Mouse (Mus musculus) midbrain, embryonic 11.5 days (tissue): ENCODE data around the gene Mbd6. TPM values are rescaled to one million over a fixed set of nuclear protein-coding genes. Genes with fewer than 3 reads are reported as not detected.
A peak's percentile ranks its signal among the peaks of the same experiment; 100 is the strongest.

ENCODE experiments used
- ATAC-seq: fragments of 200-750 bp; cut with Nextera tagmentation; 2 replicates; pipeline ENCODE4 v1.8.0; 2017; ENCODE audit warnings: moderate TSS enrichment, moderate library complexity; ENCODE audit not compliant: low FRiP score
- DNase-seq: peaks from one replicate; pipeline ENCODE4 v3.0.0; 2015; ENCODE audit warnings: low spot score; ENCODE audit errors: missing footprints
- H3K27ac ChIP-seq: fragments of 300-500 bp; sonication (generic); 2 replicates; pipeline ENCODE4 v1.5.1; 2014; ENCODE audit warnings: low read depth, low read length
- H3K27me3 ChIP-seq: fragments of 300-500 bp; sonication (generic); 2 replicates; pipeline ENCODE4 v1.6.1; 2014; ENCODE audit warnings: mild to moderate bottlenecking, low read length, moderate library complexity, mixed read lengths; ENCODE audit not compliant: control insufficient read depth, insufficient read depth
- H3K36me3 ChIP-seq: fragments of 300-500 bp; sonication (generic); 2 replicates; pipeline ENCODE4 v1.6.1; 2014; ENCODE audit warnings: mild to moderate bottlenecking, low read length, moderate library complexity, mixed read lengths; ENCODE audit not compliant: control insufficient read depth, insufficient read depth
- H3K4me1 ChIP-seq: fragments of 300-500 bp; sonication (generic); 2 replicates; pipeline ENCODE4 v1.6.1; 2014; ENCODE audit warnings: low read length; ENCODE audit not compliant: control insufficient read depth, insufficient read depth
- H3K4me2 ChIP-seq: fragments of 300-500 bp; sonication (generic); 2 replicates; pipeline ENCODE4 v1.6.1; 2014; ENCODE audit warnings: mild to moderate bottlenecking, moderate library complexity
- H3K4me3 ChIP-seq: fragments of 300-500 bp; sonication (generic); 2 replicates; pipeline ENCODE4 v1.5.1; 2014; ENCODE audit warnings: low read depth, low read length
- H3K9ac ChIP-seq: fragments of 300-500 bp; sonication (generic); 2 replicates; pipeline ENCODE4 v1.6.1; 2014; ENCODE audit warnings: low read length
- H3K9me3 ChIP-seq: fragments of 300-500 bp; sonication (generic); 2 replicates; pipeline ENCODE4 v1.6.1; 2016; ENCODE audit warnings: low read length; ENCODE audit not compliant: control insufficient read depth
- WGBS: fragments of 180-500 bp; shearing (Covaris S2); extraction: QIAGEN DNeasy Blood & Tissue Kit; methylation state at CpG from one replicate; pipeline ENCODE4 v1.1.7; 2014; 5-methylcytosine and 5-hydroxymethylcytosine counted together
- polyA plus RNA-seq: library from polyadenylated mRNA; unstranded; fragments of >200 nt; fragmentation: Nextera tagmentation; extraction: Ambion mirVana; gene quantifications from 2 replicates; pipeline ENCODE4 v1.2.1, GENCODE M21; 2014

Mbd6 gene
- polyA plus RNA-seq, 1 experiment from 2014 or later: 16.3 TPM

- H3K4me1 ChIP-seq: peaks cover 13% of the 10 kb centered on the region
- H3K9me3 ChIP-seq: no peaks in the 10 kb centered on the region
- H3K36me3 ChIP-seq: peaks cover 3% of the 10 kb centered on the region; the same call in 1 of the 2 replicates
- no peak overlapping the region for H3K27ac ChIP-seq
- WGBS: 75% methylated on average over 4 of the region's 4 CpGs
- H3K4me2 ChIP-seq: no peak overlapping the region
- peaks cover 21% of the 10 kb centered on the region for H3K27me3 ChIP-seq
- no peak overlapping the region for H3K9ac ChIP-seq
- ATAC-seq: no peak
- no peak for DNase-seq
- H3K4me3 ChIP-seq: no peak overlapping the region
Observed at GRCm38 (mm10) chr10:127264971-127265370, 23.8 kb downstream of the Mbd6 start.

GRCm38 (mm10) chr10:127264336-127264735 is 24.5 kb downstream of the Mbd6 start:
- DNase-seq (no peak), ATAC-seq (no peak)
- Histone ChIP-seq H3K36me3 (peaks cover 3% of the 10 kb centered on the region; the same call in 1 of the 2 replicates), H3K4me2 (no peak overlapping the region), H3K27ac (no peak overlapping the region), H3K4me3 (no peak overlapping the region), H3K4me1 (peaks cover 13% of the 10 kb centered on the region), H3K9me3 (no peaks in the 10 kb centered on the region), H3K27me3 (peaks cover 21% of the 10 kb centered on the region), H3K9ac (no peak overlapping the region)
- 81% methylated on average over 8 of the region's 8 CpGs for WGBS

- ATAC-seq: no peak
- WGBS: 42% methylated on average over 3 of the region's 3 CpGs
Observed at GRCm38 (mm10) chr10:127263631-127264030, 25.2 kb downstream of the Mbd6 start.

DNA sequence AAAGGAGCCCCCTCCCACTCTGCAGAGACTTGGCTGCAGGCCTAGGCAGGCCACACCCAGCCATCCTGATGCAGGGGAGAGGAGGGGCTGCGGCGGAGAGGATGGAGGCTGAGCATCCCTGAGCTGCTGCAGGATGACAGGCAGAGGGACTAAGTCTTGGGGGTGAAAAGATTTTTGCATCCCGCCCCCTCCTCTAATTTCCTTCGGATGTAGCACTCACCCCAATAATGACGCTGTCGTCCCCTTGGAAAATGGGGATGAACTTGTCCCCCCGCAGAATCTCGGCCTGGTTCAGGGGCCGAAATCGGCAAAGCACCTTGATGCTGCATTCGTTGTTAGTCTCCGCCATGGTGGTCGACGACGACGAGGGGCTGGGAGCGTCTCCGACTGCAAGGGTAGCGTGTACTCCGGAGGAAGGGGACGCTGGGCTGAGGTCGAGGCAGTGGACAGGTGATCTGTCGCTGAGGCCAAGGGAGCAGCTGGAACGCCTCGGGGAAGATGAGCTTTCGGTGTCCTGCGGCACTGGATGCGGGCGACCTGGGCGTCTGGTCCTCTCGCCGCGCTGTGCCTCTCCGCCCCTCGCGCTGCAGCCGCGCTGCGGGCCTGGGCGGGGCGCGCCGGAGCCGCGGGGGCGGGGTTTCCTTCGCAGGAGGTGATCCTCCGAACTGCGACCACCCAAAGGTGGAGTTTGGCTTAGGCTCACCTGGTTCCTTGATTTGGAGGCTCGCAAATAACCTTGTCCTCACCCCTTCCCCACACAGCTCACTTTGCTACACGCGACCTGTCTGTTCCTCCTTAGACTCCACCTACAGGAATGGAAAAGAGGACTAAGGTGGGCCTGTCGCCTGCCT is 26.0 kb downstream of the Mbd6 start, which contains the start of gene Kif5a:
Gene Kif5a (minus strand): TSS at position 801 of the 851 bp plus-strand sequence.
- 1% methylated on average over 52 of the region's 53 CpGs for WGBS
- Histone ChIP-seq H3K9me3 (no peaks in the 10 kb centered on the region), H3K27ac (peak within 1 kb of the TSS; percentile 36), H3K4me2 (peak within 1 kb of the TSS; percentile 83), H3K27me3 (peaks cover 21% of the 10 kb centered on the region), H3K4me3 (peak within 1 kb of the TSS; percentile 56), H3K36me3 (no peaks in the 10 kb centered on the region), H3K9ac (peak within 1 kb of the TSS; percentile 71), H3K4me1 (peaks cover 13% of the 10 kb centered on the region)
- peak; percentile 96 for DNase-seq
- peak; percentile 10; the same call in 1 of the 2 replicates for ATAC-seq

More at GRCm38 (mm10) chr10:127263631-127264030, 25.2 kb downstream of the Mbd6 start:
- H3K4me3 ChIP-seq: no peak overlapping the region
- no peaks in the 10 kb centered on the region for H3K9me3 ChIP-seq
- DNase-seq: no peak
- H3K27ac ChIP-seq: no peak overlapping the region
- peaks cover 1% of the 10 kb centered on the region; the same call in 1 of the 2 replicates for H3K36me3 ChIP-seq
- peaks cover 13% of the 10 kb centered on the region for H3K4me1 ChIP-seq
- H3K4me2 ChIP-seq: no peak overlapping the region
- H3K9ac ChIP-seq: no peak overlapping the region; the same call in 1 of the 2 replicates
- H3K27me3 ChIP-seq: peaks cover 21% of the 10 kb centered on the region

GRCm38 (mm10) chr10:127261706-127262547 is 26.9 kb downstream of the Mbd6 start:
- Histone ChIP-seq H3K9ac (peak overlapping the region; percentile 71), H3K4me2 (peak overlapping the region; percentile 83), H3K4me1 (peaks cover 8% of the 10 kb centered on the region), H3K36me3 (no peaks in the 10 kb centered on the region), H3K4me3 (peak overlapping the region; percentile 56), H3K27me3 (peaks cover 21% of the 10 kb centered on the region), H3K9me3 (no peaks in the 10 kb centered on the region), H3K27ac (peak overlapping the region; percentile 36; the same call in 1 of the 2 replicates)
- no peak for ATAC-seq
- WGBS: 64% methylated on average over 15 of the region's 15 CpGs
- no peak for DNase-seq

GRCm38 (mm10) chr10:127258489-127258888 is 30.3 kb downstream of the Mbd6 start:
- 86% methylated on average over 8 of the region's 8 CpGs for WGBS
- no peaks in the 10 kb centered on the region for H3K36me3 ChIP-seq
- H3K4me2 ChIP-seq: no peak overlapping the region
- no peak overlapping the region for H3K27ac ChIP-seq
- H3K27me3 ChIP-seq: peaks cover 14% of the 10 kb centered on the region
- ATAC-seq (no peak), DNase-seq (no peak)
- no peak overlapping the region for H3K9ac ChIP-seq
- H3K4me3 ChIP-seq: no peak overlapping the region
- peaks cover 6% of the 10 kb centered on the region for H3K4me1 ChIP-seq
- no peaks in the 10 kb centered on the region for H3K9me3 ChIP-seq

DNA sequence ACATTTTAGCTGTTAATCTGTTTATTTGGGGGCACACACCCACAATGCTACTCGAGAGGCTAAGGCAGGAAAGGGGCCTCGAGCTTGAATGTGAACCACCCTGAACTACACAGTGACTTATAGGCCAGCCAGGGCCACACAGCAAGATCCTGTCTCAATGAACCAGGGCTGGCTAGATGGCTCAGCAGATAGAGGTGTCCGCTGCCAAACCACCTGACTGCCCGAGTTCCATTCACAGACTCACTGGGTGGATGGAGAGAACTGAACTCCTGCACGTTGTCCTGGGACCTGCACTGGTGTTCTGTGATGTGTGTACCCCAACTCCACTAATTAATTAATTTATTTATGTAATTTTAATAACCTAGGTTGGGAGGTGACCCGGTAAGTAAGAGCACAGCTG is 31.0 kb downstream of the Mbd6 start:
- Histone ChIP-seq H3K36me3 (no peaks in the 10 kb centered on the region), H3K4me3 (no peak overlapping the region), H3K9me3 (no peaks in the 10 kb centered on the region), H3K4me1 (peaks cover 6% of the 10 kb centered on the region), H3K27me3 (peaks cover 7% of the 10 kb centered on the region), H3K4me2 (no peak overlapping the region), H3K9ac (no peak overlapping the region), H3K27ac (no peak overlapping the region)
- WGBS: 81% methylated on average over 6 of the region's 6 CpGs
- no peak for DNase-seq
- ATAC-seq: no peak

DNA sequence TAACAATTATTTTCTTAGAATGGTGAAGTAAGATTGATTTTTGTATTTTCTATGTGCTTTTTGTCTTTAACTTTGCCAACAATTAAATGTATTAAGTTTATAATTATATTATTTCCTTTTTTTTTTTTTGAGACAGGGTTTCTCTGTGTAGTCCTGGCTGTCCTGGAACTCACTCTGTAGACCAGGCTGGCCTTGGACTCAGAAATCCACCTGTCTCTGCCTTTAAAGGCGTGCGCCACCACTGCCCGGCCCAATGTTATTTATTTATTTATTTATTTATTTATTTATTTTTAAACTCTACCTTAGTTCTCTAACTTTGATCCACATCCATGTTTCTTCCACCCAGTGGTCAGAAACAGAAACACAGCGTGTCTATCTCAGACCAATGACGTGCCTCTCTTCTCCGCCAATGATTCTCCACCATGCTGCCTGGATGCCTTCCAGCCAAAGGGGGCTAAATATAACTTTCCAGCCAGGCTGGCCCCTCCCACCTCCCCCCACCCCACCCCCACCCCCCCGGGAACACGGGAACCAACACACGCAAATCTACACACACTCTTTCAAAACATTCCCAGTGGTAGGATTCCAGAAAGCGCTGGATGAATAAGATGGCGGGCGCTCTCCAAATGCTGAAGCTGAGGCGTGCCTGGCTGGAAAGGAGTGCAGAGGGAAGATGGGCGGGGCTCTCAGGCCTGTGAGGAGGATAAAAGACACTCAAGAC is 33.0 kb downstream of the Mbd6 start:
- H3K4me3 ChIP-seq: peak overlapping the region; percentile 10; the same call in 1 of the 2 replicates

More for the DNA sequence above, 33.0 kb downstream of the Mbd6 start:
- Histone ChIP-seq H3K9ac (no peak overlapping the region), H3K4me1 (no peaks in the 10 kb centered on the region), H3K9me3 (no peaks in the 10 kb centered on the region), H3K27me3 (no peaks in the 10 kb centered on the region), H3K4me2 (peak overlapping the region; percentile 26; the same call in 1 of the 2 replicates), H3K27ac (no peak overlapping the region), H3K36me3 (no peaks in the 10 kb centered on the region)
- WGBS: 26% methylated on average over 14 of the region's 14 CpGs
- DNase-seq (no peak), ATAC-seq (peak; percentile 76)
